Mouse (Mus musculus): ENCODE measurements around the gene Micu1. TPM values are rescaled to one million over a fixed set of nuclear protein-coding genes. Genes with fewer than 3 reads are reported as not detected.

Gene Micu1
- polyA plus RNA-seq, 1 experiment: 42.0 TPM

GRCm38 (mm10) chr10:59831950-59832349, 129.7 kb downstream of the Micu1 start:
- no peak overlapping the region for H3K27ac ChIP-seq (ENCODE audit: insufficient read depth, low read depth, low read length)
- no peak overlapping the region for H3K4me3 ChIP-seq (ENCODE audit: insufficient read depth, low read length)

DNA sequence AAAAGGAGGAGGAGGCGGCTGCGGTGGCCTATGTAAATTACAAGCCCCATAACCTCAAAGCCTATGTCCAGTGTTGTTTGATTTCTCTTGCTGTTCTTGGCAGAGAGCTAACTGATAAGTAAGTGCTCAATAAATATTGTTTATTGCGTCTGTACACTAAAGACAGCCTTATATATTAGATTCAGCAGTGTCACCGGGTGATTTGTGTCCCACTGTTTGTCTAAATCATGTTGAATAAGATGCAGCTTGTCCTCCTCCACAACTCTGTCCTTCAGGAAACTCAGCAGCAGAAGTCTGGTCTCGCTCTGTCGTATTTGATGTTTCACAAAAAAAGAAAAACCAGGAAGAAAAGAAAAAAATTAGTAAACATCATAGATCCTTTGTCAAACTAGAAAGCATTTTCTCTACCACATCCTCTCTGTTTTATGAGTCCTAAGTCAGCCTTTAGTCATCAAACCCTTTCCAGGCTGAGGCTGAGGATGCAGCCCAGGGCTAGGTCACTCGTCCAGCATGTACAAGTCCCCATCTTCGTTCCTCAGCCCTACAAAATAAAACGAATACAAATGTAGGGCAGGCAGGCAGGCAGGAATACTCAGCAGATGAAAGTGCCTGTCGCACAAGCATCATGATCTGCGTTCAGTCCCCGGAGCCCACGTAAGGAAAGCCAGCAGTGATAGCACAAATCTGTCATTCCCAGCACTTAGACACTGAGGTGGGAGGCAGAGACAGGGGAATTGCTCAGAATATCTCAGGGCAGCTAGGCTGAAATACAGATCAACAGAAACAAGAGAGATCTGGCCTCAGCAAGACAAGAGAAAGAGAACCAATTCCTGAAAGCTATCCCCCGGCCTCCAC, 133.3 kb downstream of the Micu1 start:
- TF ChIP-seq CTCF (IDR thresholded peaks at IDR 0.05; ENCODE audit: low read depth, low read length) (no peak), POLR2A (IDR thresholded peaks at IDR 0.05; ENCODE audit: borderline replicate concordance, low read depth, low read length) (no peak)
- peaks cover 4% of the 10 kb centered on the region; the same call in 1 of the 2 replicates for H3K4me1 ChIP-seq (ENCODE audit: control insufficient read depth, insufficient read depth, low read length)
- no peak overlapping the region for H3K4me3 ChIP-seq (ENCODE audit: insufficient read depth, low read length)
- no peak overlapping the region for H3K27ac ChIP-seq (ENCODE audit: insufficient read depth, low read depth, low read length)

More at GRCm38 (mm10) chr10:59831950-59832349, 129.7 kb downstream of the Micu1 start:
- TF ChIP-seq POLR2A (IDR thresholded peaks at IDR 0.05; ENCODE audit: borderline replicate concordance, low read depth, low read length) (no peak), CTCF (IDR thresholded peaks at IDR 0.05; ENCODE audit: low read depth, low read length) (no peak)
- peaks cover 8% of the 10 kb centered on the region for H3K4me1 ChIP-seq (ENCODE audit: control insufficient read depth, insufficient read depth, low read length)

DNA sequence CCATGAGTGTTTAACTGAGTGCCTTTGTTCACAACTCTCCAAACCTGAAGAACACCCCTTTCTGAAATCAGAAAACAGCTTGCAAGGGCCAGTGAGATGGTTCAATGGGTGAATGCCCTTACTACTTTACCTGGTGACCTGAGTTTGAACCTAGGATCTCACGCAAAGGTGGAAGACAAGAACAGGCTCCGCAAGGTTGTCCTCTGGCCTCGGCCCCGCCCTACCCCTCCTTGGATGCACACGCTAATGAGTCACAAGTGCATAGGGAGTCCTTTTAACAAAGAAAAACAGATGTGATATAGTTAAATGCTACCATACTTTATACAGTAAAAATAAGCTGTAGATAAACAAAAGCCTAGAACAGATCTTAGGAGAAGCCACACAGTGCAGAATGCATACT, 135.2 kb downstream of the Micu1 start:
- TF ChIP-seq POLR2A (IDR thresholded peaks at IDR 0.05; ENCODE audit: borderline replicate concordance, low read depth, low read length) (no peak), CTCF (IDR thresholded peaks at IDR 0.05; ENCODE audit: low read depth, low read length) (no peak)
- no peak overlapping the region for H3K4me3 ChIP-seq (ENCODE audit: insufficient read depth, low read length)
- H3K4me1 ChIP-seq (ENCODE audit: control insufficient read depth, insufficient read depth, low read length): no peaks in the 10 kb centered on the region
- H3K27ac ChIP-seq (ENCODE audit: insufficient read depth, low read depth, low read length): no peak overlapping the region

GRCm38 (mm10) chr10:59841434-59841833, 139.2 kb downstream of the Micu1 start:
- TF ChIP-seq POLR2A (IDR thresholded peaks at IDR 0.05; ENCODE audit: borderline replicate concordance, low read depth, low read length) (no peak), CTCF (IDR thresholded peaks at IDR 0.05; ENCODE audit: low read depth, low read length) (no peak)
- H3K27ac ChIP-seq (ENCODE audit: insufficient read depth, low read depth, low read length): no peak overlapping the region
- H3K4me1 ChIP-seq (ENCODE audit: control insufficient read depth, insufficient read depth, low read length): peaks cover 15% of the 10 kb centered on the region
- no peak overlapping the region for H3K4me3 ChIP-seq (ENCODE audit: insufficient read depth, low read length)

- Histone ChIP-seq H3K4me3 (ENCODE audit: insufficient read depth, low read length) (no peak overlapping the region), H3K27ac (ENCODE audit: insufficient read depth, low read depth, low read length) (no peak overlapping the region), H3K4me1 (ENCODE audit: control insufficient read depth, insufficient read depth, low read length) (peaks cover 15% of the 10 kb centered on the region)
- no peak for TF ChIP-seq POLR2A (IDR thresholded peaks at IDR 0.05; ENCODE audit: borderline replicate concordance, low read depth, low read length)
- TF ChIP-seq CTCF (IDR thresholded peaks at IDR 0.05; ENCODE audit: low read depth, low read length): no peak
Observed at GRCm38 (mm10) chr10:59843125-59843524, 140.8 kb downstream of the Micu1 start.

DNA sequence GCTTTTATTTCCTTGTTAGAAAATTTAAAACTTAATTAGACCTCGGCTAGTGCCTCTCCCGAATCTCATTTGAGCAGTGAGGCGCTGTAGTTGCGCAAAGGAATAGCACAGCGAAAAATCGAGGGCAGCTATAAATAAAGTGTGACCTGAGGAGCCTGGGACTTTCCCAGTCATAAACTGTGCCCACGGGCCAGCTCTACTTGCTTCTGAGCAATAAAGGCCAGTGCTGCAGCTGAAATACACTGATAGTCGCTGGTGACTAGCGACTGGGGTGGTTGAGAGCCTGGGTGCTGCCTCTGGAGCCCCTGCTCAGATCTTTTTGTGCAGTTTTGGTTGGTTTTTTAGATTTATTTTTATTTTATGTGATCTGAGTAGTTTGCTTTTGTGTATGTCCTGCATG, 142.4 kb downstream of the Micu1 start:
- Histone ChIP-seq H3K27ac (ENCODE audit: insufficient read depth, low read depth, low read length) (no peak overlapping the region), H3K4me3 (ENCODE audit: insufficient read depth, low read length) (no peak overlapping the region), H3K4me1 (ENCODE audit: control insufficient read depth, insufficient read depth, low read length) (peaks cover 15% of the 10 kb centered on the region)
- TF ChIP-seq CTCF (IDR thresholded peaks at IDR 0.05; ENCODE audit: low read depth, low read length): no peak
- TF ChIP-seq POLR2A (IDR thresholded peaks at IDR 0.05; ENCODE audit: borderline replicate concordance, low read depth, low read length): no peak

- TF ChIP-seq POLR2A (IDR thresholded peaks at IDR 0.05; ENCODE audit: borderline replicate concordance, low read depth, low read length): no peak
- peak; percentile 40; the same call in 1 of the 2 replicates for TF ChIP-seq CTCF (IDR thresholded peaks at IDR 0.05; ENCODE audit: low read depth, low read length)
- peaks cover 15% of the 10 kb centered on the region for H3K4me1 ChIP-seq (ENCODE audit: control insufficient read depth, insufficient read depth, low read length)
Observed at GRCm38 (mm10) chr10:59846416-59846815, 144.1 kb downstream of the Micu1 start.

DNA sequence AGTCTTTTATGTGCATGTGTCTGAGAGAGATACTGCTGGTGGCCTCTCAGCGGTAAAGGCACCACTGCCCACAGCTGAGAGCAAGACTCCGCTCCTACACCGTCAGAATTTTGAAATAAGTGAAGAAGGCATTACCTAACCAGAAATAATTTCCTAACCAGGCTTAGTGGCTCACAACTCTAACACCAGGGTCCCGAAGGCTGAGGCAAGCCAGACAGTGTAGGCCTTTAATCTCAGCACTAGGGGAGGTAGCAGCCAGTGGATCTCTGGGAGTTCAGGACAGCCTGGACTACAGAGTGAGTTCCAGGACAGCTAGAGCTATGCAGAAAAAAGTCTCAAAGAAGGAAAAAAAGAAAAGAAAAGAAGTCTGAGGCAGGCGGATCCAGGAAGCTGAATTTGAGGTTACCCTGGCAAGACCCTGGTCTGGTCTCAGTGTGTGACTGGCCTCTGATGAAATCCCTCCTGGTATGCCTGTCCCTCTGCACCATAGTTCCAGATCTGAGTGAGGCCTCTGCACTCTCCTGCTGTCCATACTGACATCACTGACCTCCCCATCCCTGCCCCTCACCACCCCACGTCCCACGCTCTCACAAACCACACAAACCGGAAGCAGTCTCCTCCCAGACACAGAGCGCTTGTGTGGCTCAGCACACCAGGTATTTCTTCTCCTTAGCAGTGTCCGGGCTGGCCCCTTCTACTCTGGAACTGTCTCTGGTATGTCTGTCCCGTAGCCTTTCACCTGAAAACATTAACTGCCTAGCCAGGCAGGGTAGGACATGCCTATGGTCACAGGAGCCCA, 146.0 kb downstream of the Micu1 start:
- H3K27ac ChIP-seq (ENCODE audit: insufficient read depth, low read depth, low read length): no peak overlapping the region
- TF ChIP-seq POLR2A (IDR thresholded peaks at IDR 0.05; ENCODE audit: borderline replicate concordance, low read depth, low read length): no peak
- no peak for TF ChIP-seq CTCF (IDR thresholded peaks at IDR 0.05; ENCODE audit: low read depth, low read length)
- H3K4me1 ChIP-seq (ENCODE audit: control insufficient read depth, insufficient read depth, low read length): peaks cover 15% of the 10 kb centered on the region
- H3K4me3 ChIP-seq (ENCODE audit: insufficient read depth, low read length): no peak overlapping the region

More at GRCm38 (mm10) chr10:59846416-59846815, 144.1 kb downstream of the Micu1 start:
- no peak overlapping the region for H3K27ac ChIP-seq (ENCODE audit: insufficient read depth, low read depth, low read length)
- H3K4me3 ChIP-seq (ENCODE audit: insufficient read depth, low read length): no peak overlapping the region

- TF ChIP-seq POLR2A (IDR thresholded peaks at IDR 0.05; ENCODE audit: borderline replicate concordance, low read depth, low read length): no peak
- TF ChIP-seq CTCF (IDR thresholded peaks at IDR 0.05; ENCODE audit: low read depth, low read length): no peak
- H3K27ac ChIP-seq (ENCODE audit: insufficient read depth, low read depth, low read length): no peak overlapping the region
- H3K4me3 ChIP-seq (ENCODE audit: insufficient read depth, low read length): no peak overlapping the region
- H3K4me1 ChIP-seq (ENCODE audit: control insufficient read depth, insufficient read depth, low read length): peaks cover 13% of the 10 kb centered on the region
Observed at GRCm38 (mm10) chr10:59848953-59849352, 146.7 kb downstream of the Micu1 start.

Data from bone marrow macrophage, adult 2 months (primary cell).